In genomic region chr15:82406981-82407380, GRCm38 (mm10) we compare ENCODE assay signal across 28 mouse cellular contexts. TPM values are rescaled to one million over a fixed set of nuclear protein-coding genes. Genes with fewer than 3 reads are reported as not detected.
DNase-seq lines count a peak whose midpoint lies in the region; ATAC-seq and TF ChIP-seq lines count a peak whose summit lies in the region.
"Had no signal": no experiment of that assay in that cellular context is flagged by ENCODE, and none has a peak within 500 bp of the region (broad histone marks: within the 10 kb centered on the region; RNA-seq: fewer than 3 reads in every experiment).

Cyp2d10 (minus strand) TSS chr15:82407195.

- no peak for TF ChIP-seq CTCF in CH12.LX (conservative IDR thresholded peaks at IDR 0.05 in 1 of 2, IDR thresholded peaks at IDR 0.05 in 1 of 2; ENCODE audit: low read depth in 2 of 2, low read length in 2 of 2)
- no peak; the same call in 1 of the 2 replicates for TF ChIP-seq CTCF in kidney, adult 2 months (conservative IDR thresholded peaks at IDR 0.05; ENCODE audit: insufficient read depth, insufficient read length, low read depth, low read length)

- WGBS in liver, embryonic 11.5 days, result 84% methylated on average over 6 of the region's 6 CpGs
- 85% methylated on average over 6 of the region's 6 CpGs for WGBS in liver, embryonic 15.5 days (ENCODE audit: insufficient replicate concordance)
- WGBS in kidney, adult 2 months, result 95% methylated on average over 6 of the region's 6 CpGs

- TF ChIP-seq EP300 in CH12.LX (IDR thresholded peaks at IDR 0.05; ENCODE audit: low read length), result no peak

- H3K4me2 ChIP-seq in CH12.LX (ENCODE audit: insufficient read depth, low read depth, poor library complexity, severe bottlenecking), result peak within 1 kb of the TSS; percentile 33; the same call in 1 of the 2 replicates
- H3K4me2 ChIP-seq in liver, embryonic 11.5 days, result peak within 1 kb of the TSS; percentile 5; the same call in 1 of the 2 replicates
- H3K4me2 ChIP-seq in liver, embryonic 15.5 days, result peak within 1 kb of the TSS; percentile 34
- H3K4me2 ChIP-seq: embryonic facial prominence, embryonic 15.5 days; heart, embryonic 13.5 days; hindbrain, embryonic 12.5 days had no signal

- H3K9ac ChIP-seq in CH12.LX (ENCODE audit: insufficient read depth, low read depth), result no peak within 1 kb of the TSS
- H3K9ac ChIP-seq in liver, embryonic 11.5 days (ENCODE audit: low read depth, low read length), result no peak within 1 kb of the TSS
- H3K9ac ChIP-seq in liver, embryonic 15.5 days, result no peak within 1 kb of the TSS
- H3K9ac ChIP-seq: embryonic facial prominence, embryonic 15.5 days; heart, embryonic 13.5 days; hindbrain, embryonic 12.5 days had no signal

- no peaks in the 10 kb centered on the region for H3K9me3 ChIP-seq in CH12.LX (replicated peaks; ENCODE audit: low read length)
- no peaks in the 10 kb centered on the region for H3K9me3 ChIP-seq in liver, embryonic 11.5 days (ENCODE audit: control insufficient read depth, low read length)
- H3K9me3 ChIP-seq in liver, embryonic 15.5 days (replicated peaks), result no peaks in the 10 kb centered on the region
- H3K9me3 ChIP-seq: embryonic facial prominence, embryonic 15.5 days; forebrain, embryonic 10.5 days; heart, embryonic 13.5 days; hindbrain, embryonic 12.5 days had no signal

- no peak for ATAC-seq in liver, embryonic 11.5 days (replicated peaks; ENCODE audit: low FRiP score)
- ATAC-seq in liver, embryonic 15.5 days (ENCODE audit: insufficient read depth), result peak; percentile 56; the same call in 1 of the 2 replicates
- no peak for ATAC-seq in cerebellum, adult (ENCODE audit: insufficient number of reproducible peaks, low FRiP score, low TSS enrichment)
- ATAC-seq: forebrain, embryonic 14.5 days; hindbrain, postnatal 0 days had no signal

- H3K27me3 ChIP-seq in CH12.LX (replicated peaks), result peaks cover 42% of the 10 kb centered on the region
- H3K27me3 ChIP-seq in liver, embryonic 11.5 days (replicated peaks; ENCODE audit: control insufficient read depth, insufficient read depth, low read length), result no peaks in the 10 kb centered on the region
- H3K27me3 ChIP-seq in liver, embryonic 15.5 days, result no peaks in the 10 kb centered on the region
- no peaks in the 10 kb centered on the region for H3K27me3 ChIP-seq in kidney, adult 2 months (replicated peaks; ENCODE audit: control insufficient read depth, insufficient read depth, low read length)
- H3K27me3 ChIP-seq: embryonic facial prominence, embryonic 15.5 days; heart, embryonic 13.5 days; hindbrain, embryonic 12.5 days had no signal

- peak; percentile 61 for DNase-seq in heart, adult 11 months
- DNase-seq in heart, postnatal 4 days, result no peak
- DNase-seq in CH12.LX (ENCODE audit: extremely low read depth), result no peak
- DNase-seq in liver, embryonic 11.5 days (ENCODE audit: low spot score), result no peak
- no peak for DNase-seq in T-cell, adult 2 months (ENCODE audit: low spot score)
- DNase-seq in kidney, adult 2 months, result no peak
- DNase-seq: adrenal gland, adult 8-10 months; cerebellum, adult 11 months; cerebellum, adult 8-10 months; cerebellum, postnatal 14 days; embryo, embryonic 11 days; gastrocnemius, postnatal 36 days; heart, adult 2 months; heart, postnatal 36 days had no signal

- no peak for TF ChIP-seq RAD21 in CH12.LX (IDR thresholded peaks at IDR 0.05; ENCODE audit: low read depth, low read length)

- no peaks in the 10 kb centered on the region for H3K36me3 ChIP-seq in CH12.LX (replicated peaks in 1 of 2; ENCODE audit: control insufficient read depth in 1 of 2, insufficient read depth in 1 of 2, low read length in 1 of 2)
- no peaks in the 10 kb centered on the region for H3K36me3 ChIP-seq in liver, embryonic 11.5 days (ENCODE audit: control insufficient read depth, insufficient read depth, low read length)
- no peaks in the 10 kb centered on the region for H3K36me3 ChIP-seq in liver, embryonic 15.5 days (replicated peaks)
- no peaks in the 10 kb centered on the region for H3K36me3 ChIP-seq in kidney, adult 2 months (ENCODE audit: control insufficient read depth, insufficient read depth, low read length)
- H3K36me3 ChIP-seq: embryonic facial prominence, embryonic 15.5 days; forebrain, embryonic 10.5 days; heart, embryonic 13.5 days; hindbrain, embryonic 12.5 days had no signal

- in situ Hi-C loops in CH12.LX (cut with MboI; ENCODE audit: low pct_ligation_motif_present, low pct_unique_long_range_greater_than_20kb, low sequenced_read_pairs), result no loop called here

- dilution Hi-C loops in CH12.LX (cut with MboI; ENCODE audit: extremely low pct_ligation_motif_present, extremely low pct_unique_long_range_greater_than_20kb, low sequenced_read_pairs), result no loop called here

- no peaks in the 10 kb centered on the region for H3K79me2 ChIP-seq in CH12.LX (replicated peaks; ENCODE audit: control insufficient read depth, extremely low read depth, insufficient read depth, poor library complexity, severe bottlenecking)

- peaks cover 9 to 10% of the 10 kb centered on the region in 2 experiments; a peak in 3 of 4 replicates for H3K4me1 ChIP-seq in CH12.LX (ENCODE audit: control insufficient read depth in 1 of 2, insufficient read depth in 2 of 2)
- H3K4me1 ChIP-seq in liver, embryonic 11.5 days (replicated peaks; ENCODE audit: control insufficient read depth, insufficient read depth, low read length), result no peaks in the 10 kb centered on the region
- no peaks in the 10 kb centered on the region for H3K4me1 ChIP-seq in liver, embryonic 15.5 days (replicated peaks)
- no peaks in the 10 kb centered on the region for H3K4me1 ChIP-seq in kidney, adult 2 months (ENCODE audit: control insufficient read depth, insufficient read depth, low read length)
- H3K4me1 ChIP-seq: embryonic facial prominence, embryonic 15.5 days; forebrain, embryonic 10.5 days; heart, embryonic 13.5 days; hindbrain, embryonic 12.5 days had no signal

- H3K4me3 ChIP-seq in CH12.LX (replicated peaks in 1 of 3; ENCODE audit: low read depth in 2 of 3, low read length in 2 of 3, poor library complexity in 1 of 3), result no peak within 1 kb of the TSS
- H3K4me3 ChIP-seq in liver, embryonic 11.5 days (ENCODE audit: low read depth, low read length), result no peak within 1 kb of the TSS
- peak within 1 kb of the TSS; percentile 33 for H3K4me3 ChIP-seq in liver, embryonic 15.5 days (replicated peaks)
- no peak within 1 kb of the TSS for H3K4me3 ChIP-seq in kidney, adult 2 months (ENCODE audit: insufficient read depth, low read depth, low read length)
- H3K4me3 ChIP-seq: embryonic facial prominence, embryonic 15.5 days; erythroblast, embryonic 14.5 days; forebrain, embryonic 10.5 days; heart, adult 2 months; heart, embryonic 13.5 days; hindbrain, embryonic 12.5 days had no signal

- no peak within 1 kb of the TSS for H3K27ac ChIP-seq in CH12.LX (ENCODE audit: insufficient read depth, low read depth)
- no peak within 1 kb of the TSS for H3K27ac ChIP-seq in liver, embryonic 11.5 days (ENCODE audit: low read depth, low read length)
- H3K27ac ChIP-seq in liver, embryonic 15.5 days (replicated peaks), result no peak within 1 kb of the TSS
- H3K27ac ChIP-seq in kidney, adult 2 months (ENCODE audit: insufficient read depth, low read depth, low read length), result no peak within 1 kb of the TSS
- H3K27ac ChIP-seq: embryonic facial prominence, embryonic 15.5 days; forebrain, embryonic 10.5 days; heart, adult 2 months; heart, embryonic 13.5 days; hindbrain, embryonic 12.5 days; hindbrain, postnatal 0 days had no signal

- TF ChIP-seq POLR2A in CH12.LX (IDR thresholded peaks at IDR 0.05; ENCODE audit: low read depth, low read length), result no peak
- TF ChIP-seq POLR2A in kidney, adult 2 months (IDR thresholded peaks at IDR 0.05; ENCODE audit: low read depth, low read length), result no peak

TF ChIP-seq in CH12.LX, 34 proteins besides CTCF, POLR2A, EP300 and RAD21:
- TF ChIP-seq TBP (conservative IDR thresholded peaks at IDR 0.05; ENCODE audit: low read depth, low read length) (no peak), RCOR1 (conservative IDR thresholded peaks at IDR 0.05; ENCODE audit: low read depth, low read length) (no peak)

RNA-seq across cellular contexts. Expression of gene Cyp2d10, which starts in this region (rescaled TPM):
- not detected for total RNA-seq in heart, postnatal 4 days (2021)
- total RNA-seq in CH12.LX (2012; rRNA removed), result not detected in 2 replicates
- total RNA-seq in CH12.LX (2014; rRNA removed), result not detected in 2 replicates
- not detected in 2 replicates for polyA plus RNA-seq in CH12.LX (2012; ENCODE audit: insufficient read length, low read depth)
- 8.2 and 10.3 TPM in 2 replicates for polyA plus RNA-seq in liver, embryonic 11.5 days (2014; fragmentation: Nextera tagmentation; extraction: Ambion mirVana)
- 52.7 and 71.7 TPM in 2 replicates for polyA plus RNA-seq in liver, embryonic 15.5 days (2015; fragmentation: Nextera tagmentation; extraction: Ambion mirVana)
- polyA plus RNA-seq in kidney, adult 2 months (2012; rRNA removed), result 0.22 and 0.33 TPM in 2 replicates
- total RNA-seq: common myeloid progenitor, adult 5-6 weeks; ES-E14; gastrocnemius, postnatal 36 days; heart, postnatal 36 days; hindbrain, postnatal 0 days had no signal
- polyA plus RNA-seq: embryonic facial prominence, embryonic 11.5 days; embryonic facial prominence, embryonic 15.5 days; forebrain, embryonic 10.5 days; forebrain, embryonic 14.5 days; heart, postnatal 0 days; hindbrain, embryonic 12.5 days; hindbrain, postnatal 0 days; intestine, embryonic 14.5 days had no signal
